In the genomic region with DNA sequence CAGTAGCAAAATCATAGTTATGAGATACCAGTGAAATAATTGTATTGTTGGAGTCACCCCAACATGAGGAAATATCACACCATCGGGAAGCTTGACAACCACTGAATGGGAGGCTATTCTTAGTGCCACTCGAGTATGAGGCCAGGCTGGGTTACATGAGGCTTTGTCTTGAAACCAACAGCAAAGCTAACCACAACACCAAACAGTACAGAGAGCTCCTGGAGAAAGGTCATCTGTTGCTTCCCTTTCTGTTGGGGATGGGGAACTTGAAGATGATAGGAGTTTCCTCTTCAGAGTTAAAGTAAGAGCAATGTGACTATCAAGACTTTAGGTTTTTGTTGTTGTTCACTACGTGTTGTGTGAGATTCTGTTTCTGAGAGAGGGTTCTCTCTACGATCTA, we compare ENCODE assay signal across 35 mouse cellular contexts. TPM values are rescaled to one million over a fixed set of nuclear protein-coding genes. Genes with fewer than 3 reads are reported as not detected.
DNase-seq lines count a peak whose midpoint lies in the region; ATAC-seq and TF ChIP-seq lines count a peak whose summit lies in the region.
"Had no signal": no experiment of that assay in that cellular context is flagged by ENCODE, and none has a peak within 500 bp of the region (broad histone marks: within the 10 kb centered on the region; RNA-seq: fewer than 3 reads in every experiment).

No protein-coding gene starts in this region.

- WGBS in lung, postnatal 0 days, result 68% methylated on average over 4 of the region's 4 CpGs
- 56% methylated on average over 4 of the region's 4 CpGs for WGBS in lung, adult 2 months

- no peaks in the 10 kb centered on the region for H3K27me3 ChIP-seq in lung, postnatal 0 days (replicated peaks; ENCODE audit: insufficient read depth, low read length)
- H3K27me3 ChIP-seq: embryonic facial prominence, embryonic 13.5 days; heart, embryonic 13.5 days; limb, embryonic 15.5 days; midbrain, embryonic 13.5 days; neural tube, embryonic 15.5 days had no signal

- no peak for TF ChIP-seq EP300 in lung, postnatal 0 days (IDR thresholded peaks at IDR 0.05)

- no peak; the same call in 1 of the 2 replicates for ATAC-seq in lung, postnatal 0 days
- peak; percentile 86 for ATAC-seq in granulocyte monocyte progenitor cell, adult 5-6 weeks (replicated peaks; ENCODE audit: poor library complexity, severe bottlenecking)
- ATAC-seq in monocyte, adult 5-6 weeks (replicated peaks; ENCODE audit: insufficient number of reproducible peaks, low FRiP score, low TSS enrichment, poor library complexity, severe bottlenecking), result peak; percentile 94
- ATAC-seq: forebrain, embryonic 16.5 days; hindbrain, embryonic 16.5 days; midbrain, embryonic 13.5 days had no signal

- peak; percentile 15 for DNase-seq in lung, postnatal 0 days (ENCODE audit: low spot score)
- DNase-seq in lung, adult 2 months, result no peak
- peak; percentile 61 for DNase-seq in MEL-GATA-1-ER (ENCODE audit: extremely low read depth, low read depth)
- DNase-seq in right cerebral cortex, postnatal 10 days (ENCODE audit: low spot score in 2 of 2), result no peak
- no peak for DNase-seq in ovary, postnatal 36 days (ENCODE audit: low spot score)
- DNase-seq in layer of hippocampus, adult 18-20 months (ENCODE audit: low spot score in 2 of 2), result no peak
- DNase-seq: cerebellum, adult 8-10 months; gastrocnemius, adult 2 months; gastrocnemius, postnatal 36 days; heart, adult 2 months; heart, postnatal 14 days; kidney, adult 18-20 months; kidney, postnatal 36 days; left cerebral cortex, postnatal 4 days; lung, postnatal 14 days; right cerebral cortex, adult 18-20 months had no signal

- no peak for TF ChIP-seq POLR2A in lung, adult 2 months (IDR thresholded peaks at IDR 0.05; ENCODE audit: borderline replicate concordance, extremely low read depth, low read depth, low read length)

- no peaks in the 10 kb centered on the region for H3K4me1 ChIP-seq in lung, postnatal 0 days (ENCODE audit: insufficient read depth, low read depth, low read length)
- H3K4me1 ChIP-seq in lung, adult 2 months (ENCODE audit: control insufficient read depth, insufficient read depth, low read length), result no peaks in the 10 kb centered on the region
- H3K4me1 ChIP-seq: embryonic facial prominence, embryonic 13.5 days; forebrain, embryonic 10.5 days; limb, embryonic 15.5 days; midbrain, embryonic 13.5 days; neural tube, embryonic 15.5 days had no signal

- H3K9me3 ChIP-seq in lung, postnatal 0 days (ENCODE audit: low read length), result no peaks in the 10 kb centered on the region
- H3K9me3 ChIP-seq: embryonic facial prominence, embryonic 13.5 days; forebrain, embryonic 10.5 days; heart, embryonic 13.5 days; limb, embryonic 15.5 days; midbrain, embryonic 13.5 days; neural tube, embryonic 15.5 days had no signal

- TF ChIP-seq CTCF in lung, postnatal 0 days (IDR thresholded peaks at IDR 0.05), result no peak
- no peak for TF ChIP-seq CTCF in lung, adult 2 months (IDR thresholded peaks at IDR 0.05; ENCODE audit: insufficient read depth, low read length)

- H3K36me3 ChIP-seq in lung, postnatal 0 days (ENCODE audit: insufficient read depth, low read length), result no peaks in the 10 kb centered on the region
- H3K36me3 ChIP-seq: embryonic facial prominence, embryonic 13.5 days; forebrain, embryonic 10.5 days; heart, embryonic 13.5 days; limb, embryonic 15.5 days; midbrain, embryonic 13.5 days; neural tube, embryonic 15.5 days had no signal

- no peak overlapping the region for H3K4me3 ChIP-seq in lung, postnatal 0 days (ENCODE audit: low read depth, low read length)
- no peak overlapping the region for H3K4me3 ChIP-seq in lung, adult 2 months (replicated peaks; ENCODE audit: extremely low read depth, low read depth, low read length)
- H3K4me3 ChIP-seq: embryonic facial prominence, embryonic 13.5 days; forebrain, embryonic 10.5 days; gastrocnemius, adult 2 months; heart, adult 2 months; heart, embryonic 13.5 days; limb, embryonic 15.5 days; midbrain, embryonic 13.5 days; neural tube, embryonic 15.5 days had no signal

- no peak overlapping the region for H3K27ac ChIP-seq in lung, postnatal 0 days (ENCODE audit: low read length)
- H3K27ac ChIP-seq: embryonic facial prominence, embryonic 13.5 days; forebrain, embryonic 10.5 days; gastrocnemius, adult 2 months; heart, adult 2 months; heart, embryonic 13.5 days; limb, embryonic 15.5 days; midbrain, embryonic 13.5 days; neural tube, embryonic 15.5 days had no signal

- no peak overlapping the region for H3K9ac ChIP-seq in lung, postnatal 0 days (replicated peaks; ENCODE audit: low read depth)
- H3K9ac ChIP-seq: embryonic facial prominence, embryonic 13.5 days; heart, embryonic 13.5 days; limb, embryonic 15.5 days; midbrain, embryonic 13.5 days; neural tube, embryonic 15.5 days had no signal

- H3K4me2 ChIP-seq in lung, postnatal 0 days (replicated peaks; ENCODE audit: low read depth, low read length), result no peak overlapping the region
- H3K4me2 ChIP-seq: embryonic facial prominence, embryonic 13.5 days; heart, embryonic 13.5 days; limb, embryonic 15.5 days; midbrain, embryonic 13.5 days; neural tube, embryonic 15.5 days had no signal

RNA-seq across cellular contexts. Expression of a gene that starts 11.3 kb away (rescaled TPM):
- 6.1 and 6.2 TPM in 2 replicates for polyA plus RNA-seq in lung, postnatal 0 days (2015; fragmentation: Nextera tagmentation; extraction: Ambion mirVana)
- 7.9 and 12.1 TPM in 2 replicates for polyA plus RNA-seq in lung, adult 2 months (2012; rRNA removed)
- total RNA-seq in granulocyte monocyte progenitor cell, adult 5-6 weeks (2014; fragmentation: Nextera tagmentation), result 3.2 and 13.2 TPM in 2 replicates
- 4.3 and 10.3 TPM in 2 replicates for total RNA-seq in granulocyte monocyte progenitor cell, adult 5-6 weeks (2017)
- 111 to 176 TPM (median 151 TPM) in 3 replicates for total RNA-seq in monocyte, adult 5-6 weeks (2017)
- total RNA-seq in layer of hippocampus, adult 18-20 months (2021), result not detected
- total RNA-seq: CH12.LX; ES-E14; layer of hippocampus, postnatal 25 days; left cerebral cortex, adult 8-10 months; left cerebral cortex, postnatal 4 days; megakaryocyte-erythroid progenitor cell, adult 5-6 weeks had no signal
- polyA plus RNA-seq: C2C12; embryonic facial prominence, embryonic 13.5 days; forebrain, embryonic 10.5 days; forebrain, embryonic 16.5 days; hindbrain, embryonic 11.5 days; hindbrain, embryonic 16.5 days; midbrain, embryonic 13.5 days; neural tube, embryonic 15.5 days; testis, adult 2 months had no signal

RNA-seq across cellular contexts. Expression of a gene that starts 25.0 kb away (rescaled TPM):
- polyA plus RNA-seq in lung, postnatal 0 days (2015; fragmentation: Nextera tagmentation; extraction: Ambion mirVana), result 3.6 and 4.7 TPM in 2 replicates
- polyA plus RNA-seq in lung, adult 2 months (2012; rRNA removed), result 7.3 and 16.5 TPM in 2 replicates
- total RNA-seq in granulocyte monocyte progenitor cell, adult 5-6 weeks (2014; fragmentation: Nextera tagmentation), result 3.5 and 12.1 TPM in 2 replicates
- total RNA-seq in granulocyte monocyte progenitor cell, adult 5-6 weeks (2017), result 7.2 and 7.6 TPM in 2 replicates
- 98.4 to 185 TPM (median 149 TPM) in 3 replicates for total RNA-seq in monocyte, adult 5-6 weeks (2017)
- total RNA-seq in layer of hippocampus, adult 18-20 months (2021), result not detected
- total RNA-seq: CH12.LX; ES-E14; gastrocnemius, postnatal 36 days; layer of hippocampus, postnatal 25 days; left cerebral cortex, adult 8-10 months; left cerebral cortex, postnatal 4 days; megakaryocyte-erythroid progenitor cell, adult 5-6 weeks had no signal
- polyA plus RNA-seq: brain, embryonic 14.5 days; C2C12; embryonic facial prominence, embryonic 13.5 days; forebrain, embryonic 10.5 days; forebrain, embryonic 16.5 days; hindbrain, embryonic 11.5 days; hindbrain, embryonic 16.5 days; midbrain, embryonic 13.5 days; neural tube, embryonic 15.5 days; testis, adult 2 months had no signal

RNA-seq across cellular contexts. Expression of a gene that starts 38.5 kb away (rescaled TPM):
- polyA plus RNA-seq in lung, postnatal 0 days (2015; fragmentation: Nextera tagmentation; extraction: Ambion mirVana), result 2.1 and 2.6 TPM in 2 replicates
- polyA plus RNA-seq in lung, adult 2 months (2012; rRNA removed), result 0.71 and 1.2 TPM in 2 replicates
- not detected in 2 replicates for total RNA-seq in granulocyte monocyte progenitor cell, adult 5-6 weeks (2014; fragmentation: Nextera tagmentation)
- total RNA-seq in granulocyte monocyte progenitor cell, adult 5-6 weeks (2017), result not detected in 2 replicates
- total RNA-seq in monocyte, adult 5-6 weeks (2017), result not detected in 3 replicates
- under 1 TPM; 0.15 to 0.25 TPM for total RNA-seq in layer of hippocampus, adult 18-20 months (2021)
- total RNA-seq: CH12.LX; gastrocnemius, adult 2 months; left cerebral cortex, postnatal 4 days; megakaryocyte-erythroid progenitor cell, adult 5-6 weeks had no signal
- polyA plus RNA-seq: brain, embryonic 14.5 days; C2C12; embryonic facial prominence, embryonic 13.5 days; forebrain, embryonic 10.5 days; forebrain, embryonic 16.5 days; heart, embryonic 13.5 days; hindbrain, embryonic 11.5 days; hindbrain, embryonic 16.5 days; midbrain, embryonic 13.5 days; neural tube, embryonic 15.5 days; testis, adult 2 months had no signal

RNA-seq across cellular contexts. Expression of a gene that starts 46.8 kb away (rescaled TPM):
- polyA plus RNA-seq in lung, postnatal 0 days (2015; fragmentation: Nextera tagmentation; extraction: Ambion mirVana), result 12.5 and 12.6 TPM in 2 replicates
- polyA plus RNA-seq in lung, adult 2 months (2012; rRNA removed), result 24.7 and 27.9 TPM in 2 replicates
- 3.2 and 4.0 TPM in 2 replicates for total RNA-seq in granulocyte monocyte progenitor cell, adult 5-6 weeks (2014; fragmentation: Nextera tagmentation)
- total RNA-seq in granulocyte monocyte progenitor cell, adult 5-6 weeks (2017), result 11.4 and 12.7 TPM in 2 replicates
- 231 to 298 TPM (median 257 TPM) in 3 replicates for total RNA-seq in monocyte, adult 5-6 weeks (2017)
- total RNA-seq in layer of hippocampus, adult 18-20 months (2021), result 1 to 10 TPM in 1 of 2 experiments, under 1 TPM in 1; 0.56 to 1.3 TPM
- total RNA-seq: megakaryocyte-erythroid progenitor cell, adult 5-6 weeks had no signal
- polyA plus RNA-seq: forebrain, embryonic 16.5 days had no signal

Comparison
In these comparisons a context has a peak if more than half of its experiments do, and no peak if none do; other contexts are left out.
1. DNase-seq: peak in lung, postnatal 0 days (single experiment) and MEL-GATA-1-ER (single experiment); none in lung, adult 2 months (single experiment), right cerebral cortex, postnatal 10 days (0 of 2), ovary, postnatal 36 days (single experiment) and layer of hippocampus, adult 18-20 months (0 of 2).